Mouse (Mus musculus): ENCODE data around the gene Plcg2. TPM values are rescaled to one million over a fixed set of nuclear protein-coding genes. Genes with fewer than 3 reads are reported as not detected.

Plcg2 gene
- polyA plus RNA-seq, 1 experiment from 2014 or later: 1.2 TPM

- Histone ChIP-seq H3K27ac (ENCODE audit: low read length) (no peak overlapping the region), H3K9me3 (replicated peaks; ENCODE audit: control insufficient read depth, low read length, poor library complexity, severe bottlenecking) (no peaks in the 10 kb centered on the region), H3K27me3 (ENCODE audit: control insufficient read depth, insufficient read depth, low read depth, low read length) (no peaks in the 10 kb centered on the region), H3K36me3 (ENCODE audit: control insufficient read depth, insufficient read depth, low read length) (no peaks in the 10 kb centered on the region), H3K4me1 (ENCODE audit: control insufficient read depth, insufficient read depth, low read length) (no peaks in the 10 kb centered on the region), H3K4me2 (ENCODE audit: low read length) (no peak overlapping the region), H3K9ac (ENCODE audit: low read depth, low read length) (no peak overlapping the region), H3K4me3 (ENCODE audit: low read depth, low read length) (no peak overlapping the region)
- 93% methylated on average over 9 of the region's 9 CpGs for WGBS
- ATAC-seq: no peak
Observed at GRCm38 (mm10) chr8:117479996-117480395, 18.1 kb upstream of the Plcg2 start.

GRCm38 (mm10) chr8:117480516-117480915 lies 17.6 kb upstream of the Plcg2 start:
- Histone ChIP-seq H3K27ac (ENCODE audit: low read length) (no peak overlapping the region), H3K4me3 (ENCODE audit: low read depth, low read length) (no peak overlapping the region), H3K36me3 (ENCODE audit: control insufficient read depth, insufficient read depth, low read length) (no peaks in the 10 kb centered on the region), H3K4me1 (ENCODE audit: control insufficient read depth, insufficient read depth, low read length) (no peaks in the 10 kb centered on the region), H3K27me3 (ENCODE audit: control insufficient read depth, insufficient read depth, low read depth, low read length) (no peaks in the 10 kb centered on the region), H3K9me3 (replicated peaks; ENCODE audit: control insufficient read depth, low read length, poor library complexity, severe bottlenecking) (no peaks in the 10 kb centered on the region), H3K4me2 (ENCODE audit: low read length) (no peak overlapping the region), H3K9ac (ENCODE audit: low read depth, low read length) (no peak overlapping the region)
- no peak for ATAC-seq
- WGBS: 60% methylated on average over 5 of the region's 5 CpGs

- H3K27me3 ChIP-seq (ENCODE audit: control insufficient read depth, insufficient read depth, low read depth, low read length): no peaks in the 10 kb centered on the region
- no peak overlapping the region for H3K4me3 ChIP-seq (ENCODE audit: low read depth, low read length)
- no peaks in the 10 kb centered on the region for H3K36me3 ChIP-seq (ENCODE audit: control insufficient read depth, insufficient read depth, low read length)
- no peak overlapping the region for H3K27ac ChIP-seq (ENCODE audit: low read length)
- H3K9ac ChIP-seq (ENCODE audit: low read depth, low read length): no peak overlapping the region
- no peak for ATAC-seq
- H3K4me1 ChIP-seq (ENCODE audit: control insufficient read depth, insufficient read depth, low read length): no peaks in the 10 kb centered on the region
- WGBS: 86% methylated on average over 5 of the region's 5 CpGs
- H3K4me2 ChIP-seq (ENCODE audit: low read length): no peak overlapping the region
- no peaks in the 10 kb centered on the region for H3K9me3 ChIP-seq (replicated peaks; ENCODE audit: control insufficient read depth, low read length, poor library complexity, severe bottlenecking)
Observed at GRCm38 (mm10) chr8:117481830-117482229, 16.3 kb upstream of the Plcg2 start.

GRCm38 (mm10) chr8:117484731-117485130 lies 13.4 kb upstream of the Plcg2 start:
- H3K9ac ChIP-seq (ENCODE audit: low read depth, low read length): no peak overlapping the region
- no peaks in the 10 kb centered on the region for H3K36me3 ChIP-seq (ENCODE audit: control insufficient read depth, insufficient read depth, low read length)
- H3K27ac ChIP-seq (ENCODE audit: low read length): no peak overlapping the region
- H3K9me3 ChIP-seq (replicated peaks; ENCODE audit: control insufficient read depth, low read length, poor library complexity, severe bottlenecking): no peaks in the 10 kb centered on the region
- ATAC-seq: no peak
- H3K27me3 ChIP-seq (ENCODE audit: control insufficient read depth, insufficient read depth, low read depth, low read length): no peaks in the 10 kb centered on the region
- no peak overlapping the region for H3K4me3 ChIP-seq (ENCODE audit: low read depth, low read length)
- no peak overlapping the region for H3K4me2 ChIP-seq (ENCODE audit: low read length)
- WGBS: 89% methylated on average over 8 of the region's 8 CpGs
- H3K4me1 ChIP-seq (ENCODE audit: control insufficient read depth, insufficient read depth, low read length): no peaks in the 10 kb centered on the region

GRCm38 (mm10) chr8:117485316-117485715 lies 12.8 kb upstream of the Plcg2 start:
- ATAC-seq: no peak
- no peak overlapping the region for H3K4me3 ChIP-seq (ENCODE audit: low read depth, low read length)
- no peak overlapping the region for H3K27ac ChIP-seq (ENCODE audit: low read length)
- no peaks in the 10 kb centered on the region for H3K4me1 ChIP-seq (ENCODE audit: control insufficient read depth, insufficient read depth, low read length)
- 79% methylated on average over 1 of the region's 1 CpGs for WGBS
- no peak overlapping the region for H3K4me2 ChIP-seq (ENCODE audit: low read length)
- H3K36me3 ChIP-seq (ENCODE audit: control insufficient read depth, insufficient read depth, low read length): no peaks in the 10 kb centered on the region
- H3K9ac ChIP-seq (ENCODE audit: low read depth, low read length): no peak overlapping the region
- no peaks in the 10 kb centered on the region for H3K9me3 ChIP-seq (replicated peaks; ENCODE audit: control insufficient read depth, low read length, poor library complexity, severe bottlenecking)
- H3K27me3 ChIP-seq (ENCODE audit: control insufficient read depth, insufficient read depth, low read depth, low read length): no peaks in the 10 kb centered on the region

GRCm38 (mm10) chr8:117488246-117489005 lies 9.7 kb upstream of the Plcg2 start:
- Histone ChIP-seq H3K4me1 (ENCODE audit: control insufficient read depth, insufficient read depth, low read length) (no peaks in the 10 kb centered on the region), H3K36me3 (ENCODE audit: control insufficient read depth, insufficient read depth, low read length) (no peaks in the 10 kb centered on the region), H3K27ac (ENCODE audit: low read length) (no peak overlapping the region), H3K9me3 (replicated peaks; ENCODE audit: control insufficient read depth, low read length, poor library complexity, severe bottlenecking) (no peaks in the 10 kb centered on the region), H3K4me3 (ENCODE audit: low read depth, low read length) (no peak overlapping the region), H3K4me2 (ENCODE audit: low read length) (no peak overlapping the region), H3K27me3 (ENCODE audit: control insufficient read depth, insufficient read depth, low read depth, low read length) (no peaks in the 10 kb centered on the region), H3K9ac (ENCODE audit: low read depth, low read length) (no peak overlapping the region)
- no peak for ATAC-seq
- 83% methylated on average over 10 of the region's 10 CpGs for WGBS

- Histone ChIP-seq H3K4me2 (ENCODE audit: low read length) (no peak overlapping the region), H3K4me3 (ENCODE audit: low read depth, low read length) (no peak overlapping the region), H3K36me3 (ENCODE audit: control insufficient read depth, insufficient read depth, low read length) (no peaks in the 10 kb centered on the region), H3K27ac (ENCODE audit: low read length) (no peak overlapping the region), H3K4me1 (ENCODE audit: control insufficient read depth, insufficient read depth, low read length) (peaks cover 6% of the 10 kb centered on the region; the same call in 1 of the 2 replicates), H3K27me3 (ENCODE audit: control insufficient read depth, insufficient read depth, low read depth, low read length) (peaks cover 8% of the 10 kb centered on the region), H3K9ac (ENCODE audit: low read depth, low read length) (no peak overlapping the region), H3K9me3 (replicated peaks; ENCODE audit: control insufficient read depth, low read length, poor library complexity, severe bottlenecking) (no peaks in the 10 kb centered on the region)
- no peak for ATAC-seq
- 12% methylated on average over 9 of the region's 9 CpGs for WGBS
Observed at GRCm38 (mm10) chr8:117493543-117493942, 4.5 kb upstream of the Plcg2 start.

GRCm38 (mm10) chr8:117494874-117495273 lies 3.2 kb upstream of the Plcg2 start:
- Histone ChIP-seq H3K36me3 (ENCODE audit: control insufficient read depth, insufficient read depth, low read length) (no peaks in the 10 kb centered on the region), H3K4me1 (ENCODE audit: control insufficient read depth, insufficient read depth, low read length) (peaks cover 8% of the 10 kb centered on the region; the same call in 1 of the 2 replicates), H3K4me3 (ENCODE audit: low read depth, low read length) (no peak overlapping the region), H3K27ac (ENCODE audit: low read length) (no peak overlapping the region), H3K9me3 (replicated peaks; ENCODE audit: control insufficient read depth, low read length, poor library complexity, severe bottlenecking) (no peaks in the 10 kb centered on the region), H3K9ac (ENCODE audit: low read depth, low read length) (no peak overlapping the region), H3K4me2 (ENCODE audit: low read length) (no peak overlapping the region), H3K27me3 (ENCODE audit: control insufficient read depth, insufficient read depth, low read depth, low read length) (peaks cover 15% of the 10 kb centered on the region)
- 85% methylated on average over 2 of the region's 2 CpGs for WGBS
- no peak for ATAC-seq

GRCm38 (mm10) chr8:117498915-117499540 lies 937 bp downstream of the Plcg2 start:
- Histone ChIP-seq H3K36me3 (ENCODE audit: control insufficient read depth, insufficient read depth, low read length) (no peaks in the 10 kb centered on the region), H3K9ac (ENCODE audit: low read depth, low read length) (peak overlapping the region; percentile 64; the same call in 1 of the 2 replicates), H3K4me3 (ENCODE audit: low read depth, low read length) (peak overlapping the region; percentile 53), H3K4me1 (ENCODE audit: control insufficient read depth, insufficient read depth, low read length) (peaks cover 8% of the 10 kb centered on the region; the same call in 1 of the 2 replicates), H3K27me3 (ENCODE audit: control insufficient read depth, insufficient read depth, low read depth, low read length) (peaks cover 15% of the 10 kb centered on the region), H3K27ac (ENCODE audit: low read length) (no peak overlapping the region), H3K9me3 (replicated peaks; ENCODE audit: control insufficient read depth, low read length, poor library complexity, severe bottlenecking) (no peaks in the 10 kb centered on the region), H3K4me2 (ENCODE audit: low read length) (peak overlapping the region; percentile 100)
- 13% methylated on average over 20 of the region's 20 CpGs for WGBS
- ATAC-seq: no peak

Measured in midbrain, embryonic 16.5 days (tissue).